In the genomic region with DNA sequence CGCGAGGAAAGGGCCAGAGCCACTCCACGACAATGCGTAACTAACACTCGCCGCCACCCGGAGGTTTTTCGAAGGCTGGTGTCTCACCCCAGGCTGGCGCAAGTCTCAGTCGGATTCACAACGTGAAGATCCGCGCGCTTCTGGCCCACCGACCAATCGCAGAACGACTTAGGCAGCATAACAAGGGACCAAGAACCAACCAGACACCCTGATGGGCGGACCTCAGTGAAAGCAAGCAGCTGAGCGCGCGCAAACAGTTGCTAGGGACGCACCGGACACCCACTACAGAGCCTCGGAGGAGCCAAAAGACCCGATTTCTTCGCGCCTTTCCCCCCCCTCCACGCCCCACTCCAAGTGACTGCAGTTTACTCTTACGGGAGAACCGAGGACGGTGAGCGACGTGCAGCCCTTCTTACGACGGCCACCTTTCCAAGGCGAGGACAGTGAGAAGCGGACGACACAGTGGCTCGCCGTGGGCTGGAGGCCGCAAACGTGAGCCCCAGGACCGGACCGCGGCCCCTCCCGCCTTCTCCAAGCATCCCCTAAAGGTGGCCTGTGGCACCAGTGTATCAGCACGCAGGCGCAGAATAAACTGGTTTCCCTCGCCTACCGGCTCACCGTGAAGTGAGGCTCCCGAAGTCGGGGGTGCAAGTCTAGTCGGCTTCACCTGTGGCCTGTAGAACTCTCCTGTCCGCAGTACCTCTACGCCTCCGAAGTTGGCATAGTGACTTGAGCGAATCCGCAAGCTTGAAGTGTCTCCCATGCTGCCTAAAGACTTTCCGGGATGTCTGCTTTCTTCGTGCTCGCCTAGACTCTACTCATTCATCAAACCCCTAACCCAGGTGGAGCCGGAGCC, we compare ENCODE assay signal across 8 mouse cellular contexts. TPM values are rescaled to one million over a fixed set of nuclear protein-coding genes. Genes with fewer than 3 reads are reported as not detected.
DNase-seq lines count a peak whose midpoint lies in the region; ATAC-seq and TF ChIP-seq lines count a peak whose summit lies in the region.

A gene (plus strand): TSS at position 207 of the 856 bp plus-strand sequence.
A gene (minus strand): TSS at position 835 of the 856 bp plus-strand sequence.

- peak; percentile 87 for ATAC-seq in activated CD4-positive, CD25-positive, alpha-beta regulatory T cell, adult 4 months

- no peak for TF ChIP-seq CTCF in cortical plate, adult 2 months (IDR thresholded peaks at IDR 0.05; ENCODE audit: extremely low read depth, insufficient read depth, low read length)

- H3K9me3 ChIP-seq in megakaryocyte, embryonic 14.5 days = no peaks in the 10 kb centered on the region

- TF ChIP-seq POLR2A in cortical plate, adult 2 months (IDR thresholded peaks at IDR 0.05; ENCODE audit: extremely low read depth, insufficient read depth, low read length) = no peak

- peak within 1 kb of the TSS; percentile 87 for H3K4me3 ChIP-seq in cortical plate, adult 2 months (ENCODE audit: insufficient read depth, low read length)
- H3K4me3 ChIP-seq in megakaryocyte, embryonic 14.5 days (replicated peaks) = peak within 1 kb of the TSS; percentile 99

- H3K27ac ChIP-seq in cortical plate, adult 2 months (ENCODE audit: insufficient read depth, low read length) = no peak within 1 kb of the TSS; the same call in 1 of the 2 replicates

- H3K4me1 ChIP-seq in cortical plate, adult 2 months (ENCODE audit: control insufficient read depth, insufficient read depth, low read length) = peaks cover 4% of the 10 kb centered on the region
- H3K4me1 ChIP-seq in megakaryocyte, embryonic 14.5 days = peaks cover 39% of the 10 kb centered on the region

- peak; percentile 86 to 91 for DNase-seq in gastrocnemius, adult 8-10 months (ENCODE audit: low spot score in 2 of 2)
- peak; percentile 92 for DNase-seq in hindlimb bud, embryonic 11.5 days (ENCODE audit: extremely low spot score, low read depth, low spot score)
- peak; percentile 88 to 96 for DNase-seq in left cerebral cortex, adult 8-10 months (ENCODE audit: low spot score in 2 of 2)
- DNase-seq in right cerebral cortex, postnatal 10 days (ENCODE audit: low spot score in 2 of 2) = peak; percentile 97 to 99
- peak; percentile 87 for DNase-seq in urinary bladder, postnatal 25 days (ENCODE audit: low spot score)

- peaks cover 28% of the 10 kb centered on the region for H3K36me3 ChIP-seq in megakaryocyte, embryonic 14.5 days (replicated peaks; ENCODE audit: low read length)

- H3K27me3 ChIP-seq in megakaryocyte, embryonic 14.5 days (replicated peaks) = no peaks in the 10 kb centered on the region

RNA-seq across cellular contexts. Expression of the first gene that starts in this region (rescaled TPM):
- polyA plus RNA-seq in activated CD4-positive, CD25-positive, alpha-beta regulatory T cell, adult 4 months (2017; shearing (Covaris generic)) = 10 to 100 TPM; 68.9 to 74.5 TPM
- 27.3 and 30.4 TPM in 2 replicates for polyA plus RNA-seq in cortical plate, adult 2 months (2012; rRNA removed)
- total RNA-seq in gastrocnemius, adult 8-10 months (2022) = 10 to 100 TPM; 17.3 to 27.0 (median 22.0) TPM
- 100 to 1,000 TPM in 2 of 4 experiments, 10 to 100 TPM in 2; 85.0 to 107 (median 96.8) TPM for total RNA-seq in left cerebral cortex, adult 8-10 months (2022)
- polyA plus RNA-seq in megakaryocyte, embryonic 14.5 days (2012; ENCODE audit: insufficient read depth, low replicate concordance) = 6.9 and 18.6 TPM in 2 replicates

RNA-seq across cellular contexts. Expression of the second gene that starts in this region (rescaled TPM):
- 1 to 10 TPM; 2.1 to 2.4 TPM for polyA plus RNA-seq in activated CD4-positive, CD25-positive, alpha-beta regulatory T cell, adult 4 months (2017; shearing (Covaris generic))
- 6.4 and 6.9 TPM in 2 replicates for polyA plus RNA-seq in cortical plate, adult 2 months (2012; rRNA removed)
- under 1 TPM; 0.05 to 0.51 (median 0.29) TPM for total RNA-seq in gastrocnemius, adult 8-10 months (2022)
- total RNA-seq in left cerebral cortex, adult 8-10 months (2022) = 10 to 100 TPM in 1 of 4 experiments, 1 to 10 TPM in 3; 5.8 to 13.6 (median 6.3) TPM
- 0.30 and 0.83 TPM in 2 replicates for polyA plus RNA-seq in megakaryocyte, embryonic 14.5 days (2012; ENCODE audit: insufficient read depth, low replicate concordance)

Comparison
In these comparisons a context has a peak if more than half of its experiments do, and no peak if none do; other contexts are left out.
1. RNA of the second gene that starts in this region (total RNA-seq): 5.8 to 13.6 TPM in left cerebral cortex, adult 8-10 months; 0.05 to 0.51 TPM in gastrocnemius, adult 8-10 months; every median in the first group is over 4 times any median in the second.
2. Peak in every context shown above with its lines, with median percentiles within 50 percentile points of each other: DNase-seq.